Mouse (Mus musculus) bone marrow, adult 2 months (tissue): ENCODE results near the gene Map2k5.

ENCODE experiments used
- CTCF ChIP-seq: fragments of 200-500 bp; IDR thresholded peaks from 2 replicates; pipeline ENCODE4 v1.5.1; 2011; ENCODE audit warnings: low read length, control low read depth; ENCODE audit not compliant: control insufficient read depth, insufficient read depth
- POLR2A ChIP-seq: fragments of 200-500 bp; IDR thresholded peaks from 2 replicates; pipeline ENCODE4 v1.6.1; 2011; ENCODE audit warnings: low read depth, mild to moderate bottlenecking, control low read depth, low read length, borderline replicate concordance; ENCODE audit not compliant: control insufficient read depth

DNA sequence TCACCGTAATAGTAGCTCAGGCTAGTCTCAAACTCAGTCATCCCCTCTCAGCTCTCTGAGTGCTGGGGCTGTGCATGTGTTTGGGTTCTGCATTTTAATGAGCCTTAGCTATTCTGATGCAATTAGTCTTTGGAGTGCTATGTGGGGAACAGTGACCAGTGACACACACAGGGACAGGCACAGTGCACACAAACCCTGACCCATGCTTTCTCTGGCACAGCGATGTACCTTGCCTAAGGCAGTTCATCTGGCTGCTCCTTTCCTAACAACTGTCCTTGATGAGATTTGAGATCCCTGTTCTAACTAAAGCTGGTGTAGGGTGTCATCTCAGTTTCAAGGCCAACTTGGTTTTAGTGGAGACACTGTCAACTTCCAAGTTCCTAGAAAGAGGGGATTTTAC lies 162.7 kb downstream of the Map2k5 start:
- no peak for TF ChIP-seq POLR2A
- no peak for TF ChIP-seq CTCF
